Mouse (Mus musculus): ENCODE measurements around the gene Fkbp15. TPM values are rescaled to one million over a fixed set of nuclear protein-coding genes. Genes with fewer than 3 reads are reported as not detected.

Gene Fkbp15
- polyA plus RNA-seq, 1 experiment from 2014 or later: 15.0 TPM

- Histone ChIP-seq H3K4me2 (replicated peaks; ENCODE audit: low read depth) (no peak overlapping the region), H3K4me1 (replicated peaks; ENCODE audit: control insufficient read depth, insufficient read depth) (peaks cover 5% of the 10 kb centered on the region), H3K4me3 (ENCODE audit: low read depth, low read length) (no peak overlapping the region), H3K27me3 (ENCODE audit: control insufficient read depth, insufficient read depth, low read length) (no peaks in the 10 kb centered on the region), H3K36me3 (ENCODE audit: control insufficient read depth, insufficient read depth, low read length) (no peaks in the 10 kb centered on the region), H3K27ac (replicated peaks) (no peak overlapping the region), H3K9me3 (ENCODE audit: control insufficient read depth, low read length) (no peaks in the 10 kb centered on the region), H3K9ac (ENCODE audit: low read length) (no peak overlapping the region)
- WGBS: 65% methylated on average over 8 of the region's 8 CpGs
- DNase-seq (ENCODE audit: low spot score): no peak
- no peak for ATAC-seq (ENCODE audit: low FRiP score, low TSS enrichment)
- no peak for TF ChIP-seq EP300 (optimal IDR thresholded peaks at IDR 0.05)
- TF ChIP-seq CTCF (IDR thresholded peaks at IDR 0.05; ENCODE audit: low read depth): no peak
Measured at GRCm38 (mm10) chr4:62285576-62285975, 74.8 kb downstream of the Fkbp15 start.

GRCm38 (mm10) chr4:62282969-62283368, 77.4 kb downstream of the Fkbp15 start:
- no peak for ATAC-seq (ENCODE audit: low FRiP score, low TSS enrichment)
- Histone ChIP-seq H3K27ac (replicated peaks) (no peak overlapping the region), H3K4me1 (replicated peaks; ENCODE audit: control insufficient read depth, insufficient read depth) (peaks cover 5% of the 10 kb centered on the region), H3K4me2 (replicated peaks; ENCODE audit: low read depth) (no peak overlapping the region), H3K27me3 (ENCODE audit: control insufficient read depth, insufficient read depth, low read length) (no peaks in the 10 kb centered on the region), H3K9ac (ENCODE audit: low read length) (no peak overlapping the region), H3K9me3 (ENCODE audit: control insufficient read depth, low read length) (no peaks in the 10 kb centered on the region), H3K4me3 (ENCODE audit: low read depth, low read length) (no peak overlapping the region), H3K36me3 (ENCODE audit: control insufficient read depth, insufficient read depth, low read length) (no peaks in the 10 kb centered on the region)
- DNase-seq (ENCODE audit: low spot score): no peak
- WGBS: 84% methylated on average over 7 of the region's 7 CpGs
- TF ChIP-seq CTCF (IDR thresholded peaks at IDR 0.05; ENCODE audit: low read depth) (no peak), EP300 (optimal IDR thresholded peaks at IDR 0.05) (no peak)

- no peak overlapping the region for H3K4me2 ChIP-seq (replicated peaks; ENCODE audit: low read depth)
- H3K9ac ChIP-seq (ENCODE audit: low read length): no peak overlapping the region
- H3K4me3 ChIP-seq (ENCODE audit: low read depth, low read length): no peak overlapping the region
- no peak overlapping the region for H3K27ac ChIP-seq (replicated peaks)
- DNase-seq (ENCODE audit: low spot score) (no peak), ATAC-seq (ENCODE audit: low FRiP score, low TSS enrichment) (no peak)
- WGBS: 50% methylated on average over 5 of the region's 5 CpGs
- H3K4me1 ChIP-seq (replicated peaks; ENCODE audit: control insufficient read depth, insufficient read depth): no peaks in the 10 kb centered on the region
- no peaks in the 10 kb centered on the region for H3K9me3 ChIP-seq (ENCODE audit: control insufficient read depth, low read length)
- H3K27me3 ChIP-seq (ENCODE audit: control insufficient read depth, insufficient read depth, low read length): no peaks in the 10 kb centered on the region
- TF ChIP-seq CTCF (IDR thresholded peaks at IDR 0.05; ENCODE audit: low read depth) (no peak), EP300 (optimal IDR thresholded peaks at IDR 0.05) (no peak)
- H3K36me3 ChIP-seq (ENCODE audit: control insufficient read depth, insufficient read depth, low read length): no peaks in the 10 kb centered on the region
Measured at GRCm38 (mm10) chr4:62281319-62281718, 79.0 kb downstream of the Fkbp15 start.

DNA sequence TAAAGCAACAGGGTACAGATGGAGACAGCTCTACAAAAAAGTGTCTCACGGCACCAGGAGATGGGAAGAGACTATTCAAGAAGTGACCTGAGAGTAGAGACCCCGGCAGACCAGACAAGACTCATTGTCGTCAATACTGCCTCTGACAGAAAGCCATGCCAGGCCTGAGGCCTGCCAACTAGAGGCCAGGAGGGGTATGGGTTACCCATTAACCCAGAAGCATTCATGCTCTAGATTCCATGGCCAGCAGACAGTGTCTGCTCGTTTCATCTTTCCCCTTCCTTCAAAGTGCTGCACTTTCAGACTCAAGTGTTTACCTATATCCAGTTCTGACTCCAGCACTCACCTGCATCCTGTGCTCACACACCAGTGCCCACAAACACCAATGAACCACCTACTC, 82.3 kb downstream of the Fkbp15 start:
- DNase-seq (ENCODE audit: low spot score): no peak
- H3K4me2 ChIP-seq (replicated peaks; ENCODE audit: low read depth): no peak overlapping the region

DNA sequence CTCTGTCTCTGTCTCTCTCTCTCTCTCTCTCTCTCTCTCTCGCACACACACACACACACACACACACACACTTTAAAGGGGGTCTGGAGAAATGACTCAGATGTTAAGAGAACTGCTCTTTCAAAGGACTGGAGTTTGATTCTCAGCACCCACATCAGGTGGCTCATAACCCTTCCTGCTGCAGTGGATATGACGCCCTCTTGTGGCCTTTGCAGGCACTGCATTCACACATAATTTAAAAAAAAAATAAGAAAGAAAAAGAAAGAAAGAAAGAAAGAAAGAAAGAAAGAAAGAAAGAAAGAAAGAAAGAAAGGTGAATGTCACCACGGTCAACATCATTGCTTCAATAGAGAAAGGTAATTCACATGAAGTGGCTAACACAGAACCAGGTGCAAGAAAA, 83.1 kb downstream of the Fkbp15 start:
- ATAC-seq (ENCODE audit: low FRiP score, low TSS enrichment) (no peak), DNase-seq (ENCODE audit: low spot score) (no peak)
- no peak overlapping the region for H3K9ac ChIP-seq (ENCODE audit: low read length)
- 69% methylated on average over 3 of the region's 3 CpGs for WGBS
- H3K27ac ChIP-seq (replicated peaks): no peak overlapping the region
- H3K27me3 ChIP-seq (ENCODE audit: control insufficient read depth, insufficient read depth, low read length): no peaks in the 10 kb centered on the region
- no peak overlapping the region for H3K4me2 ChIP-seq (replicated peaks; ENCODE audit: low read depth)
- TF ChIP-seq CTCF (IDR thresholded peaks at IDR 0.05; ENCODE audit: low read depth) (peak; percentile 43), EP300 (optimal IDR thresholded peaks at IDR 0.05) (no peak)
- H3K4me3 ChIP-seq (ENCODE audit: low read depth, low read length): no peak overlapping the region
- H3K4me1 ChIP-seq (replicated peaks; ENCODE audit: control insufficient read depth, insufficient read depth): no peaks in the 10 kb centered on the region
- no peaks in the 10 kb centered on the region for H3K36me3 ChIP-seq (ENCODE audit: control insufficient read depth, insufficient read depth, low read length)
- no peaks in the 10 kb centered on the region for H3K9me3 ChIP-seq (ENCODE audit: control insufficient read depth, low read length)

More for the DNA sequence above, 82.3 kb downstream of the Fkbp15 start:
- Histone ChIP-seq H3K27me3 (ENCODE audit: control insufficient read depth, insufficient read depth, low read length) (no peaks in the 10 kb centered on the region), H3K4me1 (replicated peaks; ENCODE audit: control insufficient read depth, insufficient read depth) (no peaks in the 10 kb centered on the region), H3K9ac (ENCODE audit: low read length) (no peak overlapping the region), H3K27ac (replicated peaks) (no peak overlapping the region), H3K4me3 (ENCODE audit: low read depth, low read length) (no peak overlapping the region), H3K36me3 (ENCODE audit: control insufficient read depth, insufficient read depth, low read length) (no peaks in the 10 kb centered on the region), H3K9me3 (ENCODE audit: control insufficient read depth, low read length) (no peaks in the 10 kb centered on the region)
- 61% methylated on average over 4 of the region's 4 CpGs for whole genome bisulfite sequencing
- TF ChIP-seq EP300 (optimal IDR thresholded peaks at IDR 0.05) (no peak), CTCF (IDR thresholded peaks at IDR 0.05; ENCODE audit: low read depth) (0 out of 2 replicates have a peak, but pooled peaks have one; percentile 27)
- ATAC-seq (ENCODE audit: low FRiP score, low TSS enrichment): no peak

GRCm38 (mm10) chr4:62276642-62277041, 83.7 kb downstream of the Fkbp15 start:
- no peak overlapping the region for H3K27ac ChIP-seq (replicated peaks)
- no peaks in the 10 kb centered on the region for H3K9me3 ChIP-seq (ENCODE audit: control insufficient read depth, low read length)
- no peaks in the 10 kb centered on the region for H3K36me3 ChIP-seq (ENCODE audit: control insufficient read depth, insufficient read depth, low read length)
- DNase-seq (ENCODE audit: low spot score) (no peak), ATAC-seq (ENCODE audit: low FRiP score, low TSS enrichment) (no peak)
- no peaks in the 10 kb centered on the region for H3K4me1 ChIP-seq (replicated peaks; ENCODE audit: control insufficient read depth, insufficient read depth)
- no peak overlapping the region for H3K9ac ChIP-seq (ENCODE audit: low read length)
- WGBS: 72% methylated on average over 10 of the region's 10 CpGs
- no peak overlapping the region for H3K4me3 ChIP-seq (ENCODE audit: low read depth, low read length)
- H3K27me3 ChIP-seq (ENCODE audit: control insufficient read depth, insufficient read depth, low read length): no peaks in the 10 kb centered on the region
- H3K4me2 ChIP-seq (replicated peaks; ENCODE audit: low read depth): no peak overlapping the region
- TF ChIP-seq CTCF (IDR thresholded peaks at IDR 0.05; ENCODE audit: low read depth) (no peak), EP300 (optimal IDR thresholded peaks at IDR 0.05) (no peak)
